ENCODE assay signal across 16 mouse cellular contexts in genomic region chr2:130591016-130591415, GRCm38 (mm10). TPM values are rescaled to one million over a fixed set of nuclear protein-coding genes. Genes with fewer than 3 reads are reported as not detected.
"Had no signal": no experiment of that assay in that cellular context is flagged by ENCODE, and none has a peak within 500 bp of the region (broad histone marks: within the 10 kb centered on the region; RNA-seq: fewer than 3 reads in every experiment).

No protein-coding gene starts in this region.

- DNase-seq: gastrocnemius, postnatal 14 days; heart, adult 18-20 months; heart, postnatal 10 days; heart, postnatal 4 days; kidney, adult 18-20 months; kidney, adult 8-10 months; kidney, postnatal 10 days; kidney, postnatal 4 days; liver; liver, embryonic 13.5 days had no signal

RNA-seq across cellular contexts. Expression of gene Avp, which starts 8.7 kb away (rescaled TPM):
- total RNA-seq: gastrocnemius, postnatal 14 days; granulocyte monocyte progenitor cell, adult 5-6 weeks; layer of hippocampus, postnatal 10 days had no signal

RNA-seq across cellular contexts. Expression of gene Oxt, which starts 15.0 kb away (rescaled TPM):
- total RNA-seq: gastrocnemius, postnatal 14 days; granulocyte monocyte progenitor cell, adult 5-6 weeks; heart, adult 18-20 months; heart, adult 8-10 months; heart, postnatal 25 days; heart, postnatal 4 days; layer of hippocampus, adult 2 months; layer of hippocampus, postnatal 10 days; layer of hippocampus, postnatal 25 days had no signal
